10 mouse cellular contexts compared by ENCODE assay signal in genomic region chr8:109467516-109467915, GRCm38 (mm10). TPM values are rescaled to one million over a fixed set of nuclear protein-coding genes. Genes with fewer than 3 reads are reported as not detected.
DNase-seq lines count a peak whose midpoint lies in the region; ATAC-seq lines count a peak whose summit lies in the region.
"Had no signal": no experiment of that assay in that cellular context is flagged by ENCODE, and none has a peak within 500 bp of the region (broad histone marks: within the 10 kb centered on the region; RNA-seq: fewer than 3 reads in every experiment).

No protein-coding gene starts in this region.

- H3K36me3 ChIP-seq in forebrain, embryonic 14.5 days (ENCODE audit: control insufficient read depth, insufficient read depth, low read length), result no peaks in the 10 kb centered on the region
- H3K36me3 ChIP-seq in forebrain, embryonic 15.5 days, result no peaks in the 10 kb centered on the region
- no peaks in the 10 kb centered on the region for H3K36me3 ChIP-seq in midbrain, embryonic 16.5 days (ENCODE audit: control insufficient read depth, insufficient read depth, low read length)

- no peak for ATAC-seq in forebrain, embryonic 14.5 days
- ATAC-seq in forebrain, embryonic 15.5 days (replicated peaks), result no peak
- ATAC-seq in midbrain, embryonic 16.5 days, result 0 out of 2 replicates have a peak, but pooled peaks have one; percentile 61

- intact Hi-C loops in left cerebral cortex, postnatal 4 days (cut with DNase I), result no loop called here
- intact Hi-C loops in left cerebral cortex, postnatal 36 days (cut with DNase I), result loop anchor here (2.0 to 5.0 kb wide), 2 partner anchors 219 to 765 kb away; no protein-coding TSS in a partner anchor

- no peak overlapping the region for H3K9ac ChIP-seq in forebrain, embryonic 14.5 days (ENCODE audit: low read length)
- H3K9ac ChIP-seq in forebrain, embryonic 15.5 days (replicated peaks), result no peak overlapping the region
- no peak overlapping the region for H3K9ac ChIP-seq in midbrain, embryonic 16.5 days (ENCODE audit: low read depth, low read length)

- 25% methylated on average over 5 of the region's 5 CpGs for WGBS in forebrain, embryonic 14.5 days
- 26% methylated on average over 5 of the region's 5 CpGs for WGBS in forebrain, embryonic 15.5 days
- 18% methylated on average over 5 of the region's 5 CpGs for WGBS in midbrain, embryonic 16.5 days

- H3K4me3 ChIP-seq in forebrain, embryonic 14.5 days (ENCODE audit: low read depth, low read length), result no peak overlapping the region
- H3K4me3 ChIP-seq in forebrain, embryonic 15.5 days, result no peak overlapping the region
- no peak overlapping the region for H3K4me3 ChIP-seq in midbrain, embryonic 16.5 days (ENCODE audit: low read depth, low read length)

- H3K4me2 ChIP-seq in forebrain, embryonic 14.5 days (ENCODE audit: low read length), result no peak overlapping the region
- H3K4me2 ChIP-seq in forebrain, embryonic 15.5 days (replicated peaks), result no peak overlapping the region
- H3K4me2 ChIP-seq in midbrain, embryonic 16.5 days (ENCODE audit: low read length), result no peak overlapping the region

- no peaks in the 10 kb centered on the region for H3K9me3 ChIP-seq in forebrain, embryonic 14.5 days (replicated peaks; ENCODE audit: control insufficient read depth, low read length)
- H3K9me3 ChIP-seq in forebrain, embryonic 15.5 days, result no peaks in the 10 kb centered on the region
- H3K9me3 ChIP-seq in midbrain, embryonic 16.5 days (replicated peaks; ENCODE audit: control insufficient read depth, low read length, poor library complexity, severe bottlenecking), result no peaks in the 10 kb centered on the region

- DNase-seq in forebrain, embryonic 14.5 days (ENCODE audit: low spot score), result peak; percentile 73
- peak; percentile 37 for DNase-seq in left cerebral cortex, postnatal 4 days
- no peak for DNase-seq in left cerebral cortex, postnatal 36 days (ENCODE audit: low spot score in 2 of 2)
- DNase-seq in R1 (ENCODE audit: low read depth, low spot score), result peak; percentile 23
- DNase-seq in spleen, adult 12 weeks (ENCODE audit: low spot score), result no peak
- no peak for DNase-seq in gastrocnemius, postnatal 4 days (ENCODE audit: low spot score in 2 of 2)
- DNase-seq: cerebellum, adult 11 months had no signal

- H3K27me3 ChIP-seq in forebrain, embryonic 14.5 days (replicated peaks; ENCODE audit: control insufficient read depth, insufficient read depth, low read length), result no peaks in the 10 kb centered on the region
- 0 out of 2 replicates have a peak, but pooled peaks cover 7% of the 10 kb centered on the region for H3K27me3 ChIP-seq in forebrain, embryonic 15.5 days
- H3K27me3 ChIP-seq in midbrain, embryonic 16.5 days (ENCODE audit: control insufficient read depth, insufficient read depth, low read depth, low read length), result no peaks in the 10 kb centered on the region

- H3K4me1 ChIP-seq in forebrain, embryonic 14.5 days (ENCODE audit: control insufficient read depth, insufficient read depth, low read length), result peaks cover 50% of the 10 kb centered on the region
- peaks cover 66% of the 10 kb centered on the region for H3K4me1 ChIP-seq in forebrain, embryonic 15.5 days
- H3K4me1 ChIP-seq in midbrain, embryonic 16.5 days (ENCODE audit: control insufficient read depth, insufficient read depth, low read length), result peaks cover 58% of the 10 kb centered on the region

- no peak overlapping the region for H3K27ac ChIP-seq in forebrain, embryonic 14.5 days (ENCODE audit: low read depth, low read length)
- no peak overlapping the region for H3K27ac ChIP-seq in forebrain, embryonic 15.5 days (replicated peaks)
- H3K27ac ChIP-seq in midbrain, embryonic 16.5 days (ENCODE audit: low read length), result no peak overlapping the region

RNA-seq across cellular contexts. Expression of gene Pmfbp1, which starts 26.3 kb away (rescaled TPM):
- 0.58 and 0.61 TPM in 2 replicates for polyA plus RNA-seq in forebrain, embryonic 14.5 days (2014; fragmentation: Nextera tagmentation; extraction: Ambion mirVana)
- polyA plus RNA-seq in forebrain, embryonic 15.5 days (2015; fragmentation: Nextera tagmentation; extraction: Ambion mirVana), result 0.11 and 0.29 TPM in 2 replicates
- under 1 TPM in 1 of 2 experiments, not detected in 1; 0.12 TPM for total RNA-seq in left cerebral cortex, postnatal 4 days (2021)
- under 1 TPM; 0.27 to 0.29 TPM for total RNA-seq in left cerebral cortex, postnatal 36 days (2021)
- 1.7 and 2.1 TPM in 2 replicates for polyA plus RNA-seq in midbrain, embryonic 16.5 days (2015; fragmentation: Nextera tagmentation; extraction: Ambion mirVana)
- not detected for total RNA-seq in gastrocnemius, postnatal 4 days (2021)
- polyA plus RNA-seq: lung, embryonic 16.5 days had no signal

Comparison
In these comparisons a context has a peak if more than half of its experiments do, and no peak if none do; other contexts are left out.
1. DNase-seq: peak in forebrain, embryonic 14.5 days (single experiment), left cerebral cortex, postnatal 4 days (single experiment) and R1 (single experiment); none in left cerebral cortex, postnatal 36 days (0 of 2), spleen, adult 12 weeks (single experiment) and gastrocnemius, postnatal 4 days (0 of 2).